Mouse (Mus musculus) limb, embryonic 13.5 days (tissue): ENCODE results near the gene Yipf6. TPM values are rescaled to one million over a fixed set of nuclear protein-coding genes. Genes with fewer than 3 reads are reported as not detected.

Experiments used
- ATAC-seq: fragments of 200-750 bp; cut with Nextera tagmentation; 2 replicates; pipeline ENCODE4 v1.8.0; 2017; ENCODE audit warnings: low read depth, moderate number of reproducible peaks, moderate TSS enrichment; ENCODE audit not compliant: low FRiP score
- H3K27ac ChIP-seq: fragments of 300-500 bp; sonication (generic); 2 replicates; pipeline ENCODE4 v1.5.1; 2015; ENCODE audit warnings: inconsistent platforms, mild to moderate bottlenecking, moderate library complexity
- H3K27me3 ChIP-seq: fragments of 300-500 bp; sonication (generic); 2 replicates; pipeline ENCODE4 v1.6.1; 2015; ENCODE audit warnings: mild to moderate bottlenecking, inconsistent platforms
- H3K36me3 ChIP-seq: fragments of 300-500 bp; sonication (generic); 2 replicates; pipeline ENCODE4 v1.6.1; 2015; ENCODE audit warnings: inconsistent platforms, mild to moderate bottlenecking, moderate library complexity
- H3K4me1 ChIP-seq: fragments of 300-500 bp; sonication (generic); 2 replicates; pipeline ENCODE4 v1.6.1; 2015; ENCODE audit warnings: inconsistent platforms
- H3K4me2 ChIP-seq: fragments of 300-500 bp; sonication (generic); replicated peaks from 2 replicates; pipeline ENCODE4 v1.6.1; 2015; ENCODE audit warnings: inconsistent platforms, mild to moderate bottlenecking, moderate library complexity
- H3K4me3 ChIP-seq: fragments of 300-500 bp; sonication (generic); 2 replicates; pipeline ENCODE4 v1.5.1; 2015; ENCODE audit warnings: moderate library complexity, mild to moderate bottlenecking, inconsistent platforms
- H3K9ac ChIP-seq: fragments of 300-500 bp; sonication (generic); 2 replicates; pipeline ENCODE4 v1.6.1; 2015; ENCODE audit warnings: mild to moderate bottlenecking, inconsistent platforms
- H3K9me3 ChIP-seq: fragments of 300-500 bp; sonication (generic); 2 replicates; pipeline ENCODE4 v1.6.1; 2016; ENCODE audit warnings: inconsistent platforms
- WGBS: fragments of 180-500 bp; shearing (Covaris S2); methylation state at CpG from one replicate; pipeline ENCODE4 v1.1.7; 2015; 5-methylcytosine and 5-hydroxymethylcytosine counted together
- polyA plus RNA-seq: library from polyadenylated mRNA; unstranded; fragments of >200 nt; fragmentation: Nextera tagmentation; extraction: Ambion mirVana; gene quantifications from 2 replicates; pipeline ENCODE4 v1.2.1, GENCODE M21; 2015

Gene Yipf6
- 16.9 and 17.7 TPM in 2 replicates for polyA plus RNA-seq

GRCm38 (mm10) chrX:98936101-98936500, at the start of gene Yipf6:
TSS of gene Yipf6 (plus strand) at chrX:98936316.
- 76% methylated on average over 3 of the region's 3 CpGs for WGBS
- Histone ChIP-seq H3K27ac (peak within 1 kb of the TSS; percentile 96), H3K4me3 (peak within 1 kb of the TSS; percentile 55), H3K9me3 (no peaks in the 10 kb centered on the region), H3K27me3 (peaks cover 3% of the 10 kb centered on the region; the same call in 1 of the 2 replicates), H3K36me3 (no peaks in the 10 kb centered on the region), H3K4me2 (peak within 1 kb of the TSS; percentile 60), H3K9ac (peak within 1 kb of the TSS; percentile 70), H3K4me1 (peaks cover 6% of the 10 kb centered on the region; the same call in 1 of the 2 replicates)
- ATAC-seq, result no peak

- H3K4me1 ChIP-seq, result no peaks in the 10 kb centered on the region
- H3K4me2 ChIP-seq, result peak overlapping the region; percentile 62
- H3K9ac ChIP-seq, result peak overlapping the region; percentile 60
- peak overlapping the region; percentile 55 for H3K4me3 ChIP-seq
- H3K9me3 ChIP-seq, result no peaks in the 10 kb centered on the region
- H3K36me3 ChIP-seq, result no peaks in the 10 kb centered on the region
- peak overlapping the region; percentile 48; the same call in 1 of the 2 replicates for H3K27ac ChIP-seq
- ATAC-seq, result no peak
- 14% methylated on average over 14 of the region's 14 CpGs for WGBS
- peaks cover 28% of the 10 kb centered on the region for H3K27me3 ChIP-seq
These were observed 46.1 kb upstream of the Yipf6 start for GRCm38 (mm10) chrX:98890072-98890405.

- H3K36me3 ChIP-seq, result no peaks in the 10 kb centered on the region
- H3K27me3 ChIP-seq, result peaks cover 27% of the 10 kb centered on the region
These were observed 45.6 kb upstream of the Yipf6 start, which contains the start of gene Ophn1 for GRCm38 (mm10) chrX:98890406-98891116. TSS of gene Ophn1 (minus strand) at chrX:98891025.

GRCm38 (mm10) chrX:98898307-98898706, 37.8 kb upstream of the Yipf6 start:
- H3K4me2 ChIP-seq, result no peak overlapping the region
- H3K27me3 ChIP-seq, result no peaks in the 10 kb centered on the region; the same call in 1 of the 2 replicates
- WGBS, result 43% methylated on average over 3 of the region's 3 CpGs

More at GRCm38 (mm10) chrX:98890406-98891116, 45.6 kb upstream of the Yipf6 start, which contains the start of gene Ophn1:
- 13% methylated on average over 48 of the region's 48 CpGs for WGBS
- peak; percentile 93 for ATAC-seq
- Histone ChIP-seq H3K4me2 (peak within 1 kb of the TSS; percentile 62), H3K9ac (peak within 1 kb of the TSS; percentile 60), H3K9me3 (no peaks in the 10 kb centered on the region), H3K4me3 (peak within 1 kb of the TSS; percentile 55), H3K27ac (peak within 1 kb of the TSS; percentile 48), H3K4me1 (no peaks in the 10 kb centered on the region)

GRCm38 (mm10) chrX:98904226-98904625, 31.9 kb upstream of the Yipf6 start:
- no peaks in the 10 kb centered on the region for H3K36me3 ChIP-seq

More at GRCm38 (mm10) chrX:98898307-98898706, 37.8 kb upstream of the Yipf6 start:
- Histone ChIP-seq H3K4me3 (no peak overlapping the region), H3K9ac (no peak overlapping the region), H3K9me3 (no peaks in the 10 kb centered on the region), H3K4me1 (no peaks in the 10 kb centered on the region), H3K27ac (no peak overlapping the region), H3K36me3 (no peaks in the 10 kb centered on the region)
- peak; percentile 64 for ATAC-seq

GRCm38 (mm10) chrX:98908910-98909309, 27.2 kb upstream of the Yipf6 start:
- 0 out of 2 replicates have a peak, but pooled peaks cover 2% of the 10 kb centered on the region for H3K27me3 ChIP-seq
- WGBS, result 56% methylated on average over 1 of the region's 1 CpGs

More at GRCm38 (mm10) chrX:98904226-98904625, 31.9 kb upstream of the Yipf6 start:
- Histone ChIP-seq H3K27ac (no peak overlapping the region), H3K4me3 (no peak overlapping the region), H3K4me1 (no peaks in the 10 kb centered on the region), H3K27me3 (peaks cover 2% of the 10 kb centered on the region; the same call in 1 of the 2 replicates), H3K4me2 (no peak overlapping the region), H3K9ac (no peak overlapping the region), H3K9me3 (no peaks in the 10 kb centered on the region)
- ATAC-seq, result no peak
- WGBS, result 90% methylated on average over 6 of the region's 6 CpGs

GRCm38 (mm10) chrX:98919423-98919822, 16.7 kb upstream of the Yipf6 start:
- H3K36me3 ChIP-seq, result no peaks in the 10 kb centered on the region
- H3K4me2 ChIP-seq, result no peak overlapping the region
- no peaks in the 10 kb centered on the region for H3K4me1 ChIP-seq
- H3K9me3 ChIP-seq, result no peaks in the 10 kb centered on the region
- no peak overlapping the region for H3K27ac ChIP-seq
- WGBS, result 19% methylated on average over 6 of the region's 6 CpGs
- H3K27me3 ChIP-seq, result peaks cover 6% of the 10 kb centered on the region; the same call in 1 of the 2 replicates
- H3K9ac ChIP-seq, result no peak overlapping the region
- H3K4me3 ChIP-seq, result no peak overlapping the region
- ATAC-seq, result no peak

More at GRCm38 (mm10) chrX:98908910-98909309, 27.2 kb upstream of the Yipf6 start:
- Histone ChIP-seq H3K4me3 (no peak overlapping the region), H3K36me3 (no peaks in the 10 kb centered on the region), H3K9ac (no peak overlapping the region), H3K27ac (no peak overlapping the region), H3K4me2 (no peak overlapping the region), H3K9me3 (no peaks in the 10 kb centered on the region), H3K4me1 (no peaks in the 10 kb centered on the region)
- ATAC-seq, result no peak

- Histone ChIP-seq H3K36me3 (no peaks in the 10 kb centered on the region), H3K27ac (peak overlapping the region; percentile 96), H3K27me3 (peaks cover 3% of the 10 kb centered on the region; the same call in 1 of the 2 replicates), H3K4me3 (peak overlapping the region; percentile 55), H3K4me1 (peaks cover 6% of the 10 kb centered on the region; the same call in 1 of the 2 replicates), H3K9ac (peak overlapping the region; percentile 70), H3K9me3 (no peaks in the 10 kb centered on the region), H3K4me2 (peak overlapping the region; percentile 60)
- 25% methylated on average over 66 of the region's 66 CpGs for WGBS
- ATAC-seq, result peak; percentile 96
These were observed 815 bp downstream of the Yipf6 start for GRCm38 (mm10) chrX:98936707-98937554.

GRCm38 (mm10) chrX:98937555-98938294, 1.6 kb downstream of the Yipf6 start:
- H3K4me1 ChIP-seq, result peaks cover 6% of the 10 kb centered on the region; the same call in 1 of the 2 replicates
- peak overlapping the region; percentile 70 for H3K9ac ChIP-seq
- H3K36me3 ChIP-seq, result peaks cover 2% of the 10 kb centered on the region; the same call in 1 of the 2 replicates
- H3K4me3 ChIP-seq, result peak overlapping the region; percentile 55
- peak; percentile 85 for ATAC-seq
- peak overlapping the region; percentile 96 for H3K27ac ChIP-seq
- H3K9me3 ChIP-seq, result no peaks in the 10 kb centered on the region
- WGBS, result 16% methylated on average over 57 of the region's 57 CpGs
- peaks cover 3% of the 10 kb centered on the region; the same call in 1 of the 2 replicates for H3K27me3 ChIP-seq
- H3K4me2 ChIP-seq, result peak overlapping the region; percentile 65

GRCm38 (mm10) chrX:98953941-98954340, 17.8 kb downstream of the Yipf6 start:
- no peaks in the 10 kb centered on the region for H3K9me3 ChIP-seq
- ATAC-seq, result no peak
- no peak overlapping the region for H3K9ac ChIP-seq
- peaks cover 4% of the 10 kb centered on the region; the same call in 1 of the 2 replicates for H3K27me3 ChIP-seq
- H3K36me3 ChIP-seq, result no peaks in the 10 kb centered on the region
- no peak overlapping the region for H3K27ac ChIP-seq
- WGBS, result 15% methylated on average over 6 of the region's 6 CpGs
- no peak overlapping the region for H3K4me2 ChIP-seq
- no peak overlapping the region for H3K4me3 ChIP-seq
- H3K4me1 ChIP-seq, result no peaks in the 10 kb centered on the region

- Histone ChIP-seq H3K27ac (no peak overlapping the region), H3K4me2 (no peak overlapping the region), H3K9me3 (no peaks in the 10 kb centered on the region), H3K4me3 (no peak overlapping the region), H3K9ac (no peak overlapping the region), H3K27me3 (peaks cover 10% of the 10 kb centered on the region; the same call in 1 of the 2 replicates), H3K4me1 (no peaks in the 10 kb centered on the region), H3K36me3 (no peaks in the 10 kb centered on the region)
- 90% methylated on average over 9 of the region's 9 CpGs for WGBS
- no peak for ATAC-seq
These were observed 22.2 kb downstream of the Yipf6 start for GRCm38 (mm10) chrX:98958287-98958686.
